Mouse (Mus musculus) erythroblast, adult 5-6 weeks (primary cell): ENCODE measurements around the gene Krt79. TPM values are rescaled to one million over a fixed set of nuclear protein-coding genes. Genes with fewer than 3 reads are reported as not detected.

Source experiments
- ATAC-seq: replicated peaks from 2 replicates; pipeline ENCODE4 v1.8.0; 2016; ENCODE audit warnings: moderate number of reproducible peaks, mild to moderate bottlenecking, moderate TSS enrichment, inconsistent platforms; ENCODE audit not compliant: poor library complexity, low FRiP score, severe bottlenecking
- total RNA-seq, 2 experiments: library from RNA; stranded (forward) in 1 of 2; stranded (reverse) in 1 of 2; fragments of 150-400 nt in 1 of 2; fragments of 200-764, 138-1000 nt in 1 of 2; gene quantifications; 2 replicates each; pipeline versions ENCODE4 v1.2.3 to v1.2.4; 2015 to 2017; ENCODE audit warnings: low replicate concordance in 2 of 2

The Krt79 gene
- total RNA-seq, 2 experiments from 2014 or later: not detected

GRCm38 (mm10) chr15:101938600-101939308 is 1.4 kb downstream of the Krt79 start:
- no peak for ATAC-seq

DNA sequence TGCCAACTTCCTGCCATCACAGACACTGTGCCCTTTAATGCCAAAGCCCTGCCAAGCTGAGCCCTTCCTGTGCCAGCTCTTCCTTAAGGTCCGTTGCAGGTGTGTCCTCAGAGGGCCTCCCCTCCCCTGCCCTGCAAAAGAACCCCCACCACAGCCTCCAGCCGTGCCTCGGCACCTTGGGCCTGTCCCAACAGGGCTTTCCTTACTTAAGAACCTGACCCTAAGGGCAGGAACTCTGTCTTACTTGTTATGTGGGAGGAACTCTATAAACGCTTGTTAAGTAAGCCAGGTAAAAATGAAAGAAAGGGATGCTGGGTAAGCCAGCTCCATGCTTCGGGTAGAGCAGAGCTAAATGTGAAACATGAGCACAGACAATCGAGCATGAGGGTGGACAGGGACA is 7.1 kb downstream of the Krt79 start:
- ATAC-seq: no peak

GRCm38 (mm10) chr15:101929666-101930065 is 10.5 kb downstream of the Krt79 start:
- no peak for ATAC-seq

- ATAC-seq: no peak
Observed at GRCm38 (mm10) chr15:101929087-101929486, 11.0 kb downstream of the Krt79 start.

- no peak for ATAC-seq
Observed at GRCm38 (mm10) chr15:101927340-101928080, 12.6 kb downstream of the Krt79 start.

- no peak for ATAC-seq
Observed at GRCm38 (mm10) chr15:101925041-101925440, 15.1 kb downstream of the Krt79 start.

DNA sequence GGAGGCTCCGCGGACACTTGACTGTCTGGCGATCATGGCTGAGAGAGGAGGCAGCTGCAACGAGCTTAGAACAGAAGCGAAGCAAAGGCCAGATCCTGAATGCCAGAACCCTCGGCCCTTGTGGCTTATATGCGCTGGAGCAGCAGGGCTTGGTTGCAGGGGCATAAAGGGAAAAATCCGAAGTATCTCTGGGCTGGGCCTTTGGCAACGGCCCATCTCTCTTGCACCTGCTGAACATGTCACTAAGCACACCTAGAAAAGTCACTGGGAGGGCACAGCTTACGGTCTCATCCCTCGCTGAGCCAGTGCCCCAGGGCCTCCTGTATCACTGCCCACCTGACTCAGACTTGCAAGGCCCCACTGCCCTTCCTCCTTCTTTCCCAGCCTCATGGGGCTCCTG is 15.5 kb downstream of the Krt79 start, which contains the start of gene Krt4:
Gene Krt4, minus strand, starts transcription at position 101 of the 400 bp plus-strand sequence.
- no peak for ATAC-seq

DNA sequence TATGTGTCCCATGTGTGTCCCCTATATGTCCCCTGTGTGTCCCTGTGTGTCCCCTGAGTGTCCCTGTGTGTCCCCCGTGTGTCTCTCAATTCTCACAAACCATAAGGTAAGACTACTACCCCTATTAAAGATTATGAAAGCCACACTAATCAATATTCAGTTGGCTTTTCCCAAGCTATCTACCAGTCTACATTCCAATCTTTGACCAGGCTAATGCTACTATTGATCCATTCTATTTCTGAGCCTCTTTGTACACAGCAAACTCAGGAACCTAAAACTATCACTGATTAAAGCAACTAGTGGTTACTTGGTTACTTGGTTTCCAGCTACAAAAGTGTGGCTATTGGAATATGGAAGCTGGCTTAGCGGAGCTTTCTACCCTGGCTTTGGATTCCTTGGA is 17.8 kb downstream of the Krt79 start:
- no peak for ATAC-seq

GRCm38 (mm10) chr15:101916072-101916471 is 24.1 kb downstream of the Krt79 start:
- no peak for ATAC-seq

GRCm38 (mm10) chr15:101904849-101905248 is 35.3 kb downstream of the Krt79 start:
- ATAC-seq: no peak

- no peak for ATAC-seq
Observed at GRCm38 (mm10) chr15:101902171-101903149, 37.7 kb downstream of the Krt79 start.

DNA sequence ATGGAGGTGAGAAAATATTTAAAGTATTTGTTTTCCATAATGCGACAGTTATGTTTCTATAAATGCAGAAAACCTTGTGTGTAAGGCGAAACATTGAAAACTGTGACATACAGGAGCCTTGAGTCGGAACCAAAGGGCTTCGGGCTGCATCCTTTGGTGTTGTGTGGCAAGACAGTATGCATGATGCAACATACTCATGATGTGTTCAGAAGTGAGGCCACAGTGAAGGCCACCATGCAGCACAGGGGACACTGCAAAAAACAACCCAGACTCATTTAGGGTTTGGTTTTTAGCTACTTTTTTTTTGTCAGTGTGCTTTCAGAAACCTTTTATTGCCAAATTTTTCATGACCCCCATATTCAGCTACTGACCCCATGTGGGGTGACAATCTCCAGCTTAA is 44.9 kb downstream of the Krt79 start:
- ATAC-seq: no peak

DNA sequence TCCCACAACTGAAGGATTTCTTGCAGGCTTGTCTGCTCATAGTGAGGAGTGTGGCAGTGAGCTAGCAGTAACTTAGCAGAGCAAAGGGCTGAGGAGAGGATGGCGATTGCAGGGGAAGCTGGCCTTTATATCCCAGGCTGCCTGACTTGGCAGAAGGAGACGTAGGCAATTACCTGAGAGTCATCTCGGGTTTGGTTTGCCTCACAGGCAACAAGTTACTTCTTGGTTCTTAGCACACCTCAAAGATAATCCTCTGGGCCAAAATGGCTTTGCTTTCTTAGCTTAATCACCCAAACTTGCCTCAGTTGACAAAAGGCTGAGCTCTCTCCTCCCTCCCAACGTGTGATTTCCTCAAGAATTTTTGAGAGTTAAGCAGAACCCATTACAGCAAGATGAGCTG is 47.3 kb downstream of the Krt79 start, which contains the start of gene Krt76:
Gene Krt76, minus strand, starts transcription at position 101 of the 400 bp plus-strand sequence.
- ATAC-seq: no peak

DNA sequence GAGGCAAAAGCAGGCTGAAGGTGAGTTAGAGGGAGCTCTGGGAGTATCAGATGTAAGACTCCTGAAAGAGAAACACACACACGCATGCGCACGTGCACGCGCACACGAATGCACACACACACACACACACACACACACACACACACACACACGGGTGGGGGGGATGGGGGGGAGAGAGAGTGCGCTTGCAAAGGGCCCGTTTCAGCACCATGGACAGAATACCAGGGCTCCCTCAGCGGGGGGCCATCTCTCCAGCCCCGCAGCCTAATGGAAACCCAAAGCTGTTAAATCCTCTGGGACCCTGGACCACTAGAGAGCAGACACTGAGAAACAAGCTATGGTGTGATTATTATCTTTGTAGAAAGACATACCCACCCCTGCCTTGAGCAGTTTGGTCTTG is 60.3 kb downstream of the Krt79 start:
- no peak for ATAC-seq

Other genes starting within 250 kb of the Krt79 start
- gene Krt6a, start 246.0 kb downstream of the Krt79 start, total RNA-seq (2015; ENCODE audit: low replicate concordance): not detected in 2 replicates
- gene Krt6a, start 246.0 kb downstream of the Krt79 start, total RNA-seq (2017; ENCODE audit: low replicate concordance): not detected in 2 replicates
- not detected in 2 replicates for gene Krt5, start 227.4 kb downstream of the Krt79 start, total RNA-seq (2015; ENCODE audit: low replicate concordance)
- gene Krt5, start 227.4 kb downstream of the Krt79 start, total RNA-seq (2017; ENCODE audit: low replicate concordance): not detected in 2 replicates
- gene Krt71, start 197.2 kb downstream of the Krt79 start, total RNA-seq (2015; ENCODE audit: low replicate concordance): not detected in 2 replicates
- gene Krt71, start 197.2 kb downstream of the Krt79 start, total RNA-seq (2017; ENCODE audit: low replicate concordance): 0.14 TPM in 1 of 2 replicates, not detected in the other
- not detected in 2 replicates for gene Krt72, start 153.9 kb downstream of the Krt79 start, total RNA-seq (2015; ENCODE audit: low replicate concordance)
- not detected in 2 replicates for gene Krt72, start 153.9 kb downstream of the Krt79 start, total RNA-seq (2017; ENCODE audit: low replicate concordance)
- gene Krt73, start 138.0 kb downstream of the Krt79 start, total RNA-seq (2015; ENCODE audit: low replicate concordance): not detected in 2 replicates
- not detected in 2 replicates for gene Krt73, start 138.0 kb downstream of the Krt79 start, total RNA-seq (2017; ENCODE audit: low replicate concordance)
- gene Krt2, start 122.2 kb downstream of the Krt79 start, total RNA-seq (2015; ENCODE audit: low replicate concordance): not detected in 2 replicates
- gene Krt2, start 122.2 kb downstream of the Krt79 start, total RNA-seq (2017; ENCODE audit: low replicate concordance): not detected in 2 replicates
- not detected in 2 replicates for gene Krt1, start 89.5 kb downstream of the Krt79 start, total RNA-seq (2015; ENCODE audit: low replicate concordance)
- not detected in 2 replicates for gene Krt1, start 89.5 kb downstream of the Krt79 start, total RNA-seq (2017; ENCODE audit: low replicate concordance)
- not detected in 2 replicates for gene Krt77, start 70.6 kb downstream of the Krt79 start, total RNA-seq (2015; ENCODE audit: low replicate concordance)
- not detected in 2 replicates for gene Krt77, start 70.6 kb downstream of the Krt79 start, total RNA-seq (2017; ENCODE audit: low replicate concordance)
- not detected in 2 replicates for gene Krt76, start 47.4 kb downstream of the Krt79 start, total RNA-seq (2015; ENCODE audit: low replicate concordance)
- not detected in 2 replicates for gene Krt76, start 47.4 kb downstream of the Krt79 start, total RNA-seq (2017; ENCODE audit: low replicate concordance)
- gene Krt4, start 15.6 kb downstream of the Krt79 start, total RNA-seq (2015; ENCODE audit: low replicate concordance): not detected in 2 replicates
- gene Krt4, start 15.6 kb downstream of the Krt79 start, total RNA-seq (2017; ENCODE audit: low replicate concordance): not detected in 2 replicates
- not detected in 2 replicates for gene Krt78, start 14.0 kb upstream of the Krt79 start, total RNA-seq (2015; ENCODE audit: low replicate concordance)
- not detected in 2 replicates for gene Krt78, start 14.0 kb upstream of the Krt79 start, total RNA-seq (2017; ENCODE audit: low replicate concordance)
- gene Krt8, start 64.2 kb upstream of the Krt79 start, total RNA-seq (2015; ENCODE audit: low replicate concordance): not detected in 2 replicates
- gene Krt8, start 64.2 kb upstream of the Krt79 start, total RNA-seq (2017; ENCODE audit: low replicate concordance): not detected in 2 replicates
- gene Krt18, start 87.9 kb upstream of the Krt79 start, total RNA-seq (2015; ENCODE audit: low replicate concordance): 2.3 TPM in 1 of 2 replicates, not detected in the other
- gene Krt18, start 87.9 kb upstream of the Krt79 start, total RNA-seq (2017; ENCODE audit: low replicate concordance): 2.8 TPM in 1 of 2 replicates, not detected in the other
- 35.4 and 35.9 TPM in 2 replicates for gene Eif4b, start 133.4 kb upstream of the Krt79 start, total RNA-seq (2015; ENCODE audit: low replicate concordance)
- gene Eif4b, start 133.4 kb upstream of the Krt79 start, total RNA-seq (2017; ENCODE audit: low replicate concordance): 58.0 and 81.1 TPM in 2 replicates
- gene Tns2, start 160.1 kb upstream of the Krt79 start, total RNA-seq (2015; ENCODE audit: low replicate concordance): not detected in 2 replicates
- not detected in 2 replicates for gene Tns2, start 160.1 kb upstream of the Krt79 start, total RNA-seq (2017; ENCODE audit: low replicate concordance)
- 3.8 TPM in 1 of 2 replicates, not detected in the other for gene Spryd3, start 195.9 kb upstream of the Krt79 start, total RNA-seq (2015; ENCODE audit: low replicate concordance)
- 2.1 and 4.7 TPM in 2 replicates for gene Spryd3, start 195.9 kb upstream of the Krt79 start, total RNA-seq (2017; ENCODE audit: low replicate concordance)
- gene Igfbp6, start 204.0 kb upstream of the Krt79 start, total RNA-seq (2015; ENCODE audit: low replicate concordance): 1.5 TPM in 1 of 2 replicates, not detected in the other
- gene Igfbp6, start 204.0 kb upstream of the Krt79 start, total RNA-seq (2017; ENCODE audit: low replicate concordance): not detected in 2 replicates
- 1.0 TPM in 1 of 2 replicates, not detected in the other for gene Soat2, start 210.2 kb upstream of the Krt79 start, total RNA-seq (2015; ENCODE audit: low replicate concordance)
- 1.5 and 1.8 TPM in 2 replicates for gene Soat2, start 210.2 kb upstream of the Krt79 start, total RNA-seq (2017; ENCODE audit: low replicate concordance)